Mouse (Mus musculus) left cerebral cortex, postnatal 10 days (tissue): ENCODE measurements at regions not wholly inside any gene's neighbourhood (a gene's known extent, or its start where the extent isn't known, plus 50 kb on each side); places are given as distances from the start of the nearest gene placed in this dataset.

Experiments
- DNase-seq, 2 experiments: peaks; one replicate each; pipeline ENCODE4 v3.0.0; 2021 to 2022; ENCODE audit warnings: low spot score in 2 of 2, mixed read lengths in 1 of 2; ENCODE audit errors: extremely low spot score in 1 of 2
- intact Hi-C: fragments of 180-260 bp; cut with DNase I; formaldehyde crosslinking; loops from one replicate; pipeline ENCODE4 v1.15.1; 2025

GRCm38 (mm10) chr3:151124131-151124530 is 313.6 kb upstream of the Adgrl4 start:
- intact Hi-C loops = no loop called here
- DNase-seq = no peak

GRCm38 (mm10) chr3:151146889-151147288 is 290.8 kb upstream of the Adgrl4 start:
- no peak for DNase-seq
- intact Hi-C loops = no loop called here

- no peak for DNase-seq
- intact Hi-C loops = no loop called here
Measured at GRCm38 (mm10) chr3:151153340-151153739, 284.3 kb upstream of the Adgrl4 start.

DNA sequence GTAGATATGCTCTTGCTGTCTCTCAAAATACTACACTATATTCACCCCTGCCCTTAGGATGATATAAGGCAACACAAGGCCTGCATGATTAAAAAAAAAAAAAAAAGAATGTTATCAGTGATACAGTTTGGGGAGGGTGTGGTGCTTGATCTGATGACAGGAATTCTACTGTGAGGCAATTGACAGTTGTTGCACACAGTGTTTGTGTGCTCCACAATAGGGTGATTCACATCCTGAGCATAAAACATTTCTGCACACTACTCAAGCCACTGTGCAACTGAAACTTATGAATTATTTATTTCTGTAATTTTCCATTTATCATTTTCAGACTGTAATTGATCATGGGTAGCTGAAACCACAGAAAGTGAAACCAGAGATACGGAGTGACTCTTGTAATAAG is 277.2 kb upstream of the Adgrl4 start:
- intact Hi-C loops = no loop called here
- no peak for DNase-seq

DNA sequence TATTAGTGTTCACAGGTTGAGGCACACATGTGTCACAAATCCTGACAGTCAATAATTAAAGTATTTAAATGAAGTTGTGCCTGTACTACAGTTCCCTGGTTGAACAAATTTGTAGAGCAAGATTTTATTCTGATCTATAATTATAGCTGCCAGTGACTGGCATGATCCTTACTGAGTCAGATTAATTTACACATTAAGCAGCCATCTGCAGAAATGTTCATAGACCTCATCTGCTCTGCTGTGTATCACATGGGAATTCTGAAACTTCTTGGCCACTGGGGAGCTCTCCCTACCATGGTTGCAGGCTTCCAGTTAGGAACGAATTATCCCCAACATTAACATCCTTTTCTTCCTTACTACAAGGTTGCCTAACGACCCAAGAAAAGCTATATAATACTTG is 255.6 kb upstream of the Adgrl4 start:
- intact Hi-C loops = no loop called here
- DNase-seq = no peak

DNA sequence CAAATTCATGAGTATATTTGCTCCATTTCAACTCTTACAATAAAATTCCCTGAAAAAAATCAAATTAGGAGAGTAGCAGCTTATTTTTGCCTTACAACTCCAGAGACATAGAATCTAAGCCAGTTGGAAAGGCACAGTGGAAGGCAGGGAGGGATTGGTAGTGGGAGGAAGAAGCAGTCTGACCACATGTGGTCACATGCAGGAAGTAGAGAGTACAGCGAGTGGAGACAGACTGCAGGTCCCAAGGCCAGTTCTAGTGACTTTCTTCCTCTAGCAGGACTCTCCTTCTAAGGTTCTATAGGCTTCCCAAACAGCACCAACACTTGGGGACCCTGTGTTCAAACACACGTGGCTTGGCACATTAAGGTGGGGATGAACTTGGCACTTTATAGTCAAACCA is 245.6 kb upstream of the Adgrl4 start:
- intact Hi-C loops = no loop called here
- DNase-seq = no peak

GRCm38 (mm10) chr3:151210978-151211377 is 226.7 kb upstream of the Adgrl4 start:
- no peak for DNase-seq
- intact Hi-C loops = no loop called here

GRCm38 (mm10) chr3:151216764-151217502 is 220.8 kb upstream of the Adgrl4 start:
- intact Hi-C loops = no loop called here

DNA sequence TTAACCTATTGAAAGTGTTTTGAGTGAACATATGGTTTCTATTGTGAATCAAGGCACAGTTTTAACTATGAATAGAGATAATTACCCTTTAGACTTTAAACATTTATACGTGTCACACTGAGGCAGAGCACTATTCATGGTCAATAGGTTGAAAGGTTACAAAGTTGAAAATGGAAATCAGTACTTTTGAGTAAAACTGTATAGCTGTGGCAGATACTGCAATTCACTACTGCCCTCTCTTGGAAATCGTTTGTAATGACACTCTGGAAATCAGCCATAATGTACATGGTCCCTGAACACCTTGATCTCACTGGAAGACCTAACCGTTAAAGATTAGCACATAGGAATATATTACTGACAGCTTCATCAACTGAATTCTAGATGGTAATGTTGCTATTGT is 215.3 kb upstream of the Adgrl4 start:
- no peak for DNase-seq
- intact Hi-C loops = no loop called here

More at GRCm38 (mm10) chr3:151216764-151217502, 220.8 kb upstream of the Adgrl4 start:
- DNase-seq = no peak

GRCm38 (mm10) chr3:151252458-151252857 is 185.2 kb upstream of the Adgrl4 start:
- no peak for DNase-seq
- intact Hi-C loops = no loop called here

DNA sequence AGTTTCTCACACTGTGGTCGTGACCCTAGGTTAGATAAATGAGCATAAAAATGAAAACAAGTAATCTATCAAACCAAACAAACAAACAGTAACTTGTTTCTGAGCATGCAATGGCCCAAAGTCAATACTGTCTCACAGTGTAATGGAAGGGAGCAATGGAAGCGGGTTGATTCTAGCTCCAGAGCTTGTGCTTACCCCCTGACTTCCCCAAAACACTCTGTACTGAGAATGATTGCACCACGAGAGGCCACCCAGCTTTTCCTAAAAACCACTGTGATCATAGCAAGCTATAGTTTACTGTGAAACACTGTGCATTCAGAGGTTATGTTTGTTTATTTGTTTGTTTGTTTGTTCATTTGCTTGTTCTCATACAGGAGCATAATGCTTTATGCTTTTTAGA is 174.9 kb upstream of the Adgrl4 start:
- no peak for DNase-seq
- intact Hi-C loops = no loop called here

DNA sequence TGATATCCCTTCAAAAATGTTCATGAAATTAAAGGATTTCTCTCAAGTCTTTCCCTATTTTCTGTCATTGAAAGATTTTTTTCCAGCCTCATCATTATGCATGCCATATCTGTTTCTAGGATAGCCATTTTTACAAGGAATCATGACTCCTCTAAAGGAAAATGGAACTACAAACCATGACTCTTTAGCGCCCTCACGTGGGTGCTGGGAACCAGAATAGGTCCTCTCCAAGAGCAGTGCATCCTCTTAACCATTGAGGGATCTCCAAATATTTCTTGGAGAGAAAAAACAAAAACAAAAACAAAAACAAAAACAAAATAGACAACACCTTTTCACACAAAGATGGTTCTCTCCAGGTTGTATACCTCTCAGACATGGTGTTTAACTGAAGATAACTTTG is 172.0 kb upstream of the Adgrl4 start:
- intact Hi-C loops = no loop called here
- DNase-seq = no peak

- DNase-seq = no peak
- intact Hi-C loops = no loop called here
Measured at GRCm38 (mm10) chr3:151269514-151269913, 168.2 kb upstream of the Adgrl4 start.

DNA sequence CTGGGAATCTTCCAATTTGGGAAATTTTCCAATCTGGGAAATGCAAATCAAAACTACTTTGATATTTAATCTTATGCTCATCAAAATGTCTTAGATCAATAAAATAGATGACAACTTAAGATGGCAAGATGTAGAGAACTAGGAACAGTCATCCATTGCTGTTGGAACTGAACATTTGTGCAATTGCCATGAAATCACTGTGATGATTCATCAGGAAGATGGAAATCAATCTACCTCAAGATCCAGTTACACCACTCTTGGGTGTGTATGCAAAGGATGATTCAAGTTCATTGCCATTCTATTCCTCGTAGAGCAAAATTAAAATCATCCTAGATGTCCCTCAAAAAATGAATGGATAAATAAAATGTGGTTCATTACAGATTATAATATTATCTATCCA is 153.9 kb upstream of the Adgrl4 start:
- DNase-seq = no peak

GRCm38 (mm10) chr3:151293981-151294605 is 143.6 kb upstream of the Adgrl4 start:
- DNase-seq = peak in 1 of 2 experiments; percentile 73
- intact Hi-C loops = no loop called here

More for the DNA sequence above, 153.9 kb upstream of the Adgrl4 start:
- intact Hi-C loops = no loop called here

DNA sequence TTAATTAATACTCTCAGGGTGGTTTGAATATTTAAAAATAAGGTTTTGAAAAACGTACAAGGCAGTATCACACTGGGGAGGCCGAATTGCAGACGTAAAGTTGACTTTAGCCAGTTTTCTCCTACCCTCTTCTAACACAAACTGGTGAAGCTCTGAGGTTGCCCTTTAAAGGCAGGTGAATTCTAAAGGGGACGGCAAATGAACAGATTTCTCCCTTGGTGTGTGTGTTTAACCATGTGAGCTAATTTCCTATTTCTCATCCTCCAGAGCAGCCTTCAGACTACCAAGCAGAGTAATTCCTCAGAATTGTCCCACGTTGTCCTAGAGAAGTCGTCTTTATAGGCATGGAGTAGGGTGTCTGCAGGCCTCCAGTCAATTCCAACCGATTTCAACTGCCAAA is 143.1 kb upstream of the Adgrl4 start:
- DNase-seq = no peak
- intact Hi-C loops = no loop called here

DNA sequence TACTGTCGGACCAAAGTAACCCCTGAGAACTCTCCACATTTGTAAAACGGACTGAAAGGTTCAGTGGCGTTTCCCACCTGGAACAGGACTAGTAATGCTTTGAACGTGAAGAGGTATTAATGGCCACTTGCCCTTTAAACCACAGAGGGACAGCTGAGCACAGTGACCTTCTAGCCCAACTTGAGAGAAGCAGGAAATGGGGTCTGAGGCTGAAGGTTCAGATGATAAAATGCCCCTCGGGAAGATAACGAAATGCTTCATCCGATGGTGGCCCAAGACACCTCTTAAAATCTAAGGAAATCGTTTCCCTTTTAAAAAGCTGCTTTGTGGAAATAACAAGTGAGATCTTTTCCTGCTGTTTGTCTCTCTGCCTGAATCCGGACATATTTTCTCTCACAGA is 142.7 kb upstream of the Adgrl4 start:
- intact Hi-C loops = no loop called here
- no peak for DNase-seq

DNA sequence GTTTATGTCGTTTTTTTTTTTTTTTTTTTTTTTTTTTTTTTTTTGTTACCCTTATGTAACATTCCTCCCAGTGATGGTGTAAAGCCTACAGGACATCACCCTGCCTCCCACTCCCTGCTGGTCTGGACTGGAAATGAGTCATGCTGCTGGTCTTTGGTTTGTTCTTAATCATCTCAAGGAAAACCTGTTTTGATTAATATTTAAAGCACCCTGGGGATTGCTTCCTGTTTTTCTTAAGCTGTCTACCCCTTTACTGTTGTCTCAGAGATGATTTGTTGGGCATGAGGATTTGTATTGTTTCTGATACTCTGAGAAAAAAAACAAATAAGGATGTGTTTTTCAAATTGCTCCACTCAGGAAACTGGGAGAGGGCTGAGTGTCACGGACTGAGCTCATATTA is 139.4 kb upstream of the Adgrl4 start:
- intact Hi-C loops = no loop called here
- peak in 1 of 2 experiments; percentile 57 for DNase-seq

GRCm38 (mm10) chr3:151305402-151305801 is 132.3 kb upstream of the Adgrl4 start:
- intact Hi-C loops = no loop called here
- DNase-seq = no peak

GRCm38 (mm10) chr3:151307975-151308374 is 129.7 kb upstream of the Adgrl4 start:
- no peak for DNase-seq
- intact Hi-C loops = no loop called here

DNA sequence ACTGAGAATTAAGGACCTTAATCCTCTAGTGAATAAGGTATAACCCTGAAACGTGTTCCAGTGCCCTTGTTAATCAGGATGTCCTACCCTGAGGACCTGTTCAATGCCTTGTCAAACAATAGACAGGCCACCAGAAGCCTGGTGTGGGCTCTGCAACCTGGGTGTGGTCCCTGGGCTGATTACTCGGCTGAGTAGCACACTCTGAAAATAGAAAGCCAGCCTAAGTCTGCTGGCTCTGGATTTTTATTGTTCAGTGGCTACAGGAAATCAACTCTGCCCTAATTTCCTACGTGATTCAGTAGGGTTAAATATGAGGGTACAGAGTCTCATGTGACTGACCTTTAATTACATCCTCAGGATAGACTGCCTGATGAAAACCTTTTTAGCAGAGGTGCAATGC is 113.9 kb upstream of the Adgrl4 start:
- intact Hi-C loops = no loop called here
- peak in 1 of 2 experiments; percentile 34 for DNase-seq
